Mouse (Mus musculus) MEL (cell line): ENCODE data around the gene Cobl. TPM values are rescaled to one million over a fixed set of nuclear protein-coding genes. Genes with fewer than 3 reads are reported as not detected.

Source experiments
- DNase-seq: peaks from one replicate; pipeline ENCODE4 v3.0.0; 2011; ENCODE audit warnings: low read depth, low spot score
- H3K27ac ChIP-seq: 2 replicates; pipeline ENCODE4 v1.5.1; 2012; ENCODE audit warnings: low read depth, mild to moderate bottlenecking, control low read depth, low read length, moderate library complexity; ENCODE audit not compliant: control insufficient read depth
- H3K27me3 ChIP-seq, 2 experiments: fragments of 150-350 bp in 1 of 2; sonication (generic) in 1 of 2; 2 replicates each; pipeline ENCODE4 v1.6.1; 2012; ENCODE audit warnings: low read length in 2 of 2, mild to moderate bottlenecking in 2 of 2, improper control_type of control experiment in 1 of 2, moderate library complexity in 1 of 2; ENCODE audit not compliant: insufficient read depth in 2 of 2, control insufficient read depth in 1 of 2
- H3K36me3 ChIP-seq, 2 experiments: 2 replicates each; pipeline ENCODE4 v1.6.1; 2012 to 2014; ENCODE audit warnings: low read length in 2 of 2, improper control_type of control experiment in 1 of 2, inconsistent platforms in 1 of 2, mild to moderate bottlenecking in 1 of 2; ENCODE audit not compliant: insufficient read depth in 2 of 2, control insufficient read depth in 1 of 2
- H3K4me1 ChIP-seq, 2 experiments: fragments of 150-350 bp in 1 of 2; sonication (generic) in 1 of 2; 2 replicates each; pipeline ENCODE4 v1.6.1; 2012; ENCODE audit warnings: low read length in 2 of 2, improper control_type of control experiment in 1 of 2, mild to moderate bottlenecking in 1 of 2; ENCODE audit not compliant: insufficient read depth in 2 of 2, control insufficient read depth in 1 of 2
- H3K4me3 ChIP-seq, 2 experiments: fragments of 150-350 bp in 1 of 2; sonication (generic) in 1 of 2; 2 replicates each; pipeline ENCODE4 v1.5.1; 2012; ENCODE audit warnings: low read depth in 2 of 2, low read length in 2 of 2, mild to moderate bottlenecking in 2 of 2, moderate library complexity in 2 of 2, control low read depth in 1 of 2, improper control_type of control experiment in 1 of 2; ENCODE audit not compliant: control insufficient read depth in 1 of 2, insufficient read depth in 1 of 2
- H3K79me2 ChIP-seq: 2 replicates; pipeline ENCODE4 v1.6.1; 2012; ENCODE audit warnings: mild to moderate bottlenecking, low read length, moderate library complexity; ENCODE audit not compliant: control insufficient read depth, poor library complexity, insufficient read depth
- H3K9ac ChIP-seq: 2 replicates; pipeline ENCODE4 v1.6.1; 2012; ENCODE audit warnings: low read depth, mild to moderate bottlenecking, control low read depth, low read length, moderate library complexity; ENCODE audit not compliant: control insufficient read depth, poor library complexity, severe bottlenecking
- H3K9me3 ChIP-seq: fragments of 150-350 bp; sonication (generic); replicated peaks from 2 replicates; pipeline ENCODE4 v1.6.1; 2012; ENCODE audit warnings: mild to moderate bottlenecking, low read length, improper control_type of control experiment, moderate library complexity; ENCODE audit not compliant: insufficient read depth
- BHLHE40 ChIP-seq: IDR thresholded peaks from 2 replicates; pipeline ENCODE4 v1.6.1; 2012; ENCODE audit warnings: low read depth, mild to moderate bottlenecking, inconsistent platforms, low read length, improper control_type of control experiment, borderline replicate concordance
- CHD1 ChIP-seq: IDR thresholded peaks from 2 replicates; pipeline ENCODE4 v1.6.1; 2012; ENCODE audit warnings: low read depth, mild to moderate bottlenecking, inconsistent platforms, low read length, improper control_type of control experiment
- CHD2 ChIP-seq: IDR thresholded peaks from 2 replicates; pipeline ENCODE4 v1.6.1; 2011; ENCODE audit warnings: low read length, improper control_type of control experiment
- CTCF ChIP-seq, 3 experiments: IDR thresholded peaks in 2 of 3; conservative IDR thresholded peaks in 1 of 3; 2 replicates each; pipeline ENCODE4 v1.5.1; 2011 to 2012; ENCODE audit warnings: low read length in 3 of 3, low read depth in 2 of 3, mild to moderate bottlenecking in 2 of 3, improper control_type of control experiment in 1 of 3, inconsistent platforms in 1 of 3, mixed read lengths in 1 of 3, moderate library complexity in 1 of 3; ENCODE audit not compliant: control insufficient read depth in 1 of 3, insufficient read depth in 1 of 3, poor library complexity in 1 of 3, severe bottlenecking in 1 of 3
- E2F4 ChIP-seq: IDR thresholded peaks from 2 replicates; pipeline ENCODE4 v1.6.1; 2011; ENCODE audit warnings: low read depth, low read length, improper control_type of control experiment, borderline replicate concordance
- ELF1 ChIP-seq: IDR thresholded peaks from 2 replicates; pipeline ENCODE4 v1.6.1; 2014; ENCODE audit warnings: low read depth, mild to moderate bottlenecking, inconsistent platforms, low read length, improper control_type of control experiment, moderate library complexity
- ETS1 ChIP-seq: IDR thresholded peaks from 2 replicates; pipeline ENCODE4 v1.6.1; 2012; ENCODE audit warnings: low read depth, mild to moderate bottlenecking, inconsistent platforms, low read length, improper control_type of control experiment, moderate library complexity
- GATA1 ChIP-seq: IDR thresholded peaks from 2 replicates; pipeline ENCODE4 v1.6.1; 2011; ENCODE audit warnings: low read depth, low read length, improper control_type of control experiment
- JUND ChIP-seq: IDR thresholded peaks from 2 replicates; pipeline ENCODE4 v1.6.1; 2011; ENCODE audit warnings: low read depth, mild to moderate bottlenecking, improper control_type of control experiment, low read length
- MAFK ChIP-seq: IDR thresholded peaks from 2 replicates; pipeline ENCODE4 v1.6.1; 2011; ENCODE audit warnings: low read depth, mild to moderate bottlenecking, low read length, improper control_type of control experiment, borderline replicate concordance
- MYB ChIP-seq: IDR thresholded peaks from 2 replicates; pipeline ENCODE4 v1.6.1; 2011; ENCODE audit warnings: mild to moderate bottlenecking, low read depth, low read length, improper control_type of control experiment
- MYC ChIP-seq: IDR thresholded peaks from 2 replicates; pipeline ENCODE4 v1.6.1; 2011; ENCODE audit warnings: low read depth, mild to moderate bottlenecking, low read length, improper control_type of control experiment, moderate library complexity
- NELFE ChIP-seq: IDR thresholded peaks from 2 replicates; pipeline ENCODE4 v1.6.1; 2011; ENCODE audit warnings: low read depth, low read length, improper control_type of control experiment
- POLR2A ChIP-seq, 2 experiments: IDR thresholded peaks; 2 replicates each; pipeline ENCODE4 v1.6.1; 2011 to 2012; ENCODE audit warnings: low read length in 2 of 2, mild to moderate bottlenecking in 2 of 2, control low read depth in 1 of 2, improper control_type of control experiment in 1 of 2, low read depth in 1 of 2, moderate library complexity in 1 of 2; ENCODE audit not compliant: control insufficient read depth in 1 of 2, insufficient read depth in 1 of 2, poor library complexity in 1 of 2
- POLR2AphosphoS5 ChIP-seq: IDR thresholded peaks from 2 replicates; pipeline ENCODE4 v1.6.1; 2012; ENCODE audit warnings: low read depth, borderline replicate concordance, mild to moderate bottlenecking, inconsistent platforms, low read length, moderate library complexity, mixed read lengths
- RCOR1 ChIP-seq: IDR thresholded peaks from 2 replicates; pipeline ENCODE4 v1.6.1; 2012; ENCODE audit warnings: low read depth, mild to moderate bottlenecking, inconsistent platforms, low read length, improper control_type of control experiment
- SMC3 ChIP-seq: IDR thresholded peaks from 2 replicates; pipeline ENCODE4 v1.6.1; 2011; ENCODE audit warnings: low read depth, low read length, improper control_type of control experiment
- TAL1 ChIP-seq: IDR thresholded peaks from 2 replicates; pipeline ENCODE4 v1.6.1; 2012; ENCODE audit warnings: mild to moderate bottlenecking, inconsistent platforms, low read length, moderate library complexity, mixed read lengths
- TBP ChIP-seq: IDR thresholded peaks from 2 replicates; pipeline ENCODE4 v1.8.0; 2011; ENCODE audit warnings: low read depth, low read length, improper control_type of control experiment
- TCF12 ChIP-seq: IDR thresholded peaks from 2 replicates; pipeline ENCODE4 v1.6.1; 2014; ENCODE audit warnings: low read depth, mild to moderate bottlenecking, inconsistent platforms, low read length, improper control_type of control experiment, moderate library complexity
- USF1 ChIP-seq: IDR thresholded peaks from 2 replicates; pipeline ENCODE4 v1.6.1; 2014; ENCODE audit warnings: low read depth, mild to moderate bottlenecking, inconsistent platforms, low read length, improper control_type of control experiment, moderate library complexity
- ZC3H11A ChIP-seq: IDR thresholded peaks from 2 replicates; pipeline ENCODE4 v1.6.1; 2012; ENCODE audit warnings: low read depth, mild to moderate bottlenecking, inconsistent platforms, low read length, improper control_type of control experiment
- ZKSCAN1 ChIP-seq: IDR thresholded peaks from 2 replicates; pipeline ENCODE4 v1.6.1; 2012; ENCODE audit warnings: low read depth, mild to moderate bottlenecking, inconsistent platforms, low read length, improper control_type of control experiment, moderate library complexity
- polyA plus RNA-seq, 2 experiments: library from polyadenylated mRNA; stranded (reverse) in 1 of 2; unstranded in 1 of 2; fragments of >175 nt in 1 of 2; fragments of >200 nt in 1 of 2; gene quantifications; 2 replicates each; pipeline versions ENCODE4 v1.2.1 to v1.2.4; 2012; ENCODE audit warnings: low replicate concordance in 2 of 2, low read depth in 1 of 2; ENCODE audit not compliant: insufficient read length in 2 of 2, insufficient read depth in 1 of 2, missing spikeins in 1 of 2
- total RNA-seq: library from RNA; depleted of rRNA; stranded (reverse); fragments of 300-350 nt; gene quantifications from 2 replicates; pipeline ENCODE4 v1.2.3, GENCODE M21; 2012

Gene Cobl
- total and polyA plus RNA-seq, 3 experiments = not detected

DNA sequence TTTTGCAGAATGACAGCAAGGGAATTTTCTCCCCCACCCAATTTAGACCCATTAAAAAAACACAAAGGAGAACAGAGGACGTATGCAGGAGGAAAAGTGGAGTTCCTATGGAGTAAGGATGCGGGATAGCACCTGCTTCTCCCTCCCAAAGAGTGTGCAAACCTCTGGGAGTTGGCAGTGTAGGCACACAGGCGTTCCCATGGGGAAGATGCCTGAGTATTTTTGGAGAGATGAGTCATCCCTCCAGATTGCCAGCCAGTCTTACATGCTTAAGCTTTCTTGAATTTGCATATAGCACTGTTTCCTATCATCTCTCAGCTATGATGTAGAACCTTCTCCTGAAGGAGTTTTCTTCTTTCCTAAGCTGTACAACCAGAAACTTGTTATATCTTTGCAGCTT lies 70.6 kb downstream of the Cobl start:
- Histone ChIP-seq H3K36me3 (no peaks in the 10 kb centered on the region), H3K4me1 (no peaks in the 10 kb centered on the region; a peak in 1 of 4 replicates), H3K9me3 (no peaks in the 10 kb centered on the region), H3K4me3 (no peak overlapping the region), H3K27ac (no peak overlapping the region), H3K27me3 (no peaks in the 10 kb centered on the region), H3K79me2 (no peaks in the 10 kb centered on the region), H3K9ac (no peak overlapping the region)
- no peak for DNase-seq
- no peak for TF ChIP-seq GATA1
- no peak for TF ChIP-seq JUND
- no peak for TF ChIP-seq USF1
- TF ChIP-seq CHD2 = no peak
- no peak for TF ChIP-seq RCOR1
- no peak for TF ChIP-seq TAL1
- TF ChIP-seq MYB = no peak
- TF ChIP-seq ELF1 = no peak
- TF ChIP-seq E2F4 = no peak
- TF ChIP-seq CTCF (IDR thresholded peaks at IDR 0.05 in 2 of 3, conservative IDR thresholded peaks at IDR 0.05 in 1 of 3; ENCODE audit: control insufficient read depth in 1 of 3, insufficient read depth in 1 of 3, low read depth in 2 of 3, low read length in 3 of 3, poor library complexity in 1 of 3, severe bottlenecking in 1 of 3) = no peak
- no peak for TF ChIP-seq TBP
- no peak for TF ChIP-seq SMC3
- no peak for TF ChIP-seq POLR2AphosphoS5
- TF ChIP-seq MYC = no peak
- no peak for TF ChIP-seq ZC3H11A
- TF ChIP-seq MAFK = no peak

- no peaks in the 10 kb centered on the region for H3K27me3 ChIP-seq
- DNase-seq = no peak
- TF ChIP-seq NELFE = no peak
- TF ChIP-seq TCF12 = no peak
- no peak for TF ChIP-seq POLR2AphosphoS5
- no peak for TF ChIP-seq CHD2
- no peak for TF ChIP-seq POLR2A (IDR thresholded peaks at IDR 0.05; ENCODE audit: control insufficient read depth in 1 of 2, insufficient read depth in 1 of 2, low read depth in 1 of 2, low read length in 2 of 2, poor library complexity in 1 of 2)
- no peak for TF ChIP-seq TAL1
- no peak for TF ChIP-seq ETS1
- TF ChIP-seq JUND = no peak
- TF ChIP-seq MYB = no peak
- no peak for TF ChIP-seq TBP
- no peak for TF ChIP-seq ZKSCAN1
- no peak for TF ChIP-seq BHLHE40
- no peak for TF ChIP-seq CHD1
- TF ChIP-seq, all 39 proteins: peak for 0
- Histone ChIP-seq H3K27ac (no peak overlapping the region), H3K4me1 (no peaks in the 10 kb centered on the region), H3K36me3 (no peaks in the 10 kb centered on the region), H3K79me2 (no peaks in the 10 kb centered on the region), H3K9ac (no peak overlapping the region), H3K9me3 (no peaks in the 10 kb centered on the region), H3K4me3 (no peak overlapping the region)
Observed at GRCm38 (mm10) chr11:12384826-12385225, 79.9 kb downstream of the Cobl start.
